Mouse (Mus musculus) lung, postnatal 14 days (tissue): ENCODE data around the gene Tep1.
"Not testable (repeated sequence)": the region's sequence is repeated elsewhere in the genome, so short reads cannot be mapped to it uniquely, and the experiment has no call there.

Source experiments
- DNase-seq: peaks from one replicate; pipeline ENCODE4 v3.0.0; 2021

Gene Tep1

GRCm38 (mm10) chr14:50869889-50870804, at the start of gene Tep1:
TSS of gene Tep1 (minus strand) at chr14:50870560.
- DNase-seq: peak; percentile 70

- DNase-seq: no peak
These were observed 41.0 kb upstream of the Tep1 start for GRCm38 (mm10) chr14:50911356-50911755.

- no peak for DNase-seq
These were observed 37.8 kb upstream of the Tep1 start for GRCm38 (mm10) chr14:50908126-50908525.

- not testable (repeated sequence) for DNase-seq
These were observed 35.0 kb upstream of the Tep1 start for GRCm38 (mm10) chr14:50905327-50905726.

- no peak for DNase-seq
These were observed 34.4 kb upstream of the Tep1 start for GRCm38 (mm10) chr14:50904828-50905129.

- DNase-seq: peak; percentile 39
These were observed 33.8 kb upstream of the Tep1 start for GRCm38 (mm10) chr14:50903973-50904827.

GRCm38 (mm10) chr14:50897992-50898391, 27.6 kb upstream of the Tep1 start:
- DNase-seq: not testable (repeated sequence)

GRCm38 (mm10) chr14:50897374-50897765, 27.0 kb upstream of the Tep1 start, which contains the start of gene Klhl33:
TSS of gene Klhl33 (minus strand) at chr14:50897507.
- DNase-seq: peak; percentile 5

- DNase-seq: no peak
These were observed 26.5 kb upstream of the Tep1 start for GRCm38 (mm10) chr14:50896747-50897373.

GRCm38 (mm10) chr14:50895985-50896746, 25.8 kb upstream of the Tep1 start:
- DNase-seq: peak; percentile 72

GRCm38 (mm10) chr14:50895407-50895806, 25.0 kb upstream of the Tep1 start:
- DNase-seq: no peak

GRCm38 (mm10) chr14:50892541-50893459, 22.4 kb upstream of the Tep1 start:
- DNase-seq: peak; percentile 54

- DNase-seq: no peak
These were observed 21.7 kb upstream of the Tep1 start for GRCm38 (mm10) chr14:50892091-50892490.

- no peak for DNase-seq
These were observed 21.3 kb upstream of the Tep1 start for GRCm38 (mm10) chr14:50891621-50892020.

- no peak for DNase-seq
These were observed 6.0 kb upstream of the Tep1 start for GRCm38 (mm10) chr14:50876236-50876950.

GRCm38 (mm10) chr14:50875591-50876230, 5.4 kb upstream of the Tep1 start:
- DNase-seq: no peak

- DNase-seq: no peak
These were observed 4.8 kb upstream of the Tep1 start for GRCm38 (mm10) chr14:50875175-50875574.

- no peak for DNase-seq
These were observed 924 bp upstream of the Tep1 start for GRCm38 (mm10) chr14:50871284-50871683.

GRCm38 (mm10) chr14:50870805-50871143, 414 bp upstream of the Tep1 start:
- DNase-seq: peak; percentile 39

GRCm38 (mm10) chr14:50868656-50869055, 1.7 kb downstream of the Tep1 start:
- no peak for DNase-seq
